Mouse (Mus musculus): ENCODE data around the gene D6Wsu163e. TPM values are rescaled to one million over a fixed set of nuclear protein-coding genes. Genes with fewer than 3 reads are reported as not detected.

D6Wsu163e gene
- polyA plus RNA-seq, 1 experiment from 2014 or later, result 14.9 TPM

- WGBS, result 78% methylated on average over 26 of the region's 26 CpGs
- no peak for DNase-seq (ENCODE audit: low spot score)
- H3K36me3 ChIP-seq, result no peaks in the 10 kb centered on the region
Observed at GRCm38 (mm10) chr6:127014906-127015770, 75.4 kb downstream of the D6Wsu163e start, which contains the start of gene Fgf6. TSS of gene Fgf6 (plus strand) at chr6:127015586.

GRCm38 (mm10) chr6:127019254-127019653 is 79.5 kb downstream of the D6Wsu163e start:
- Histone ChIP-seq H3K36me3 (no peaks in the 10 kb centered on the region), H3K27ac (peak overlapping the region; percentile 37; the same call in 1 of the 2 replicates), H3K4me3 (0 out of 2 replicates have a peak overlapping the region, but pooled peaks have one; percentile 13), H3K4me1 (peaks cover 19% of the 10 kb centered on the region), H3K9me3 (replicated peaks) (no peaks in the 10 kb centered on the region), H3K27me3 (ENCODE audit: low read depth, poor library complexity, severe bottlenecking) (peaks cover 57% of the 10 kb centered on the region)
- DNase-seq (ENCODE audit: low spot score), result no peak
- 3% methylated on average over 6 of the region's 6 CpGs for WGBS

More at GRCm38 (mm10) chr6:127014906-127015770, 75.4 kb downstream of the D6Wsu163e start, which contains the start of gene Fgf6:
- H3K9me3 ChIP-seq (replicated peaks), result no peaks in the 10 kb centered on the region
- peaks cover 13% of the 10 kb centered on the region for H3K4me1 ChIP-seq
- H3K27me3 ChIP-seq (ENCODE audit: low read depth, poor library complexity, severe bottlenecking), result peaks cover 29% of the 10 kb centered on the region; the same call in 1 of the 2 replicates
- H3K4me3 ChIP-seq, result no peak within 1 kb of the TSS
- H3K27ac ChIP-seq, result no peak within 1 kb of the TSS

- H3K4me1 ChIP-seq, result peaks cover 19% of the 10 kb centered on the region
- peaks cover 57% of the 10 kb centered on the region for H3K27me3 ChIP-seq (ENCODE audit: low read depth, poor library complexity, severe bottlenecking)
- no peak overlapping the region for H3K27ac ChIP-seq
- H3K4me3 ChIP-seq, result no peak overlapping the region
- WGBS, result 12% methylated on average over 13 of the region's 13 CpGs
- H3K9me3 ChIP-seq (replicated peaks), result no peaks in the 10 kb centered on the region
- no peak for DNase-seq (ENCODE audit: low spot score)
- no peaks in the 10 kb centered on the region for H3K36me3 ChIP-seq
Observed at GRCm38 (mm10) chr6:127020431-127020830, 80.7 kb downstream of the D6Wsu163e start.

- Histone ChIP-seq H3K4me1 (peaks cover 9% of the 10 kb centered on the region), H3K9me3 (replicated peaks) (no peaks in the 10 kb centered on the region), H3K4me3 (no peak overlapping the region), H3K27me3 (ENCODE audit: low read depth, poor library complexity, severe bottlenecking) (peaks cover 31% of the 10 kb centered on the region), H3K36me3 (no peaks in the 10 kb centered on the region), H3K27ac (no peak overlapping the region)
- DNase-seq (ENCODE audit: low spot score), result no peak
- 79% methylated on average over 7 of the region's 7 CpGs for WGBS
Observed at GRCm38 (mm10) chr6:127024836-127025235, 85.1 kb downstream of the D6Wsu163e start.

Other genes starting within 250 kb of the D6Wsu163e start
- gene Kcna6, start 199.3 kb upstream of the D6Wsu163e start, polyA plus RNA-seq (2016; fragmentation: Nextera tagmentation; extraction: Ambion mirVana), result 4.3 and 6.8 TPM in 2 replicates
- 195 and 206 TPM in 2 replicates for gene Ndufa9, start 90.8 kb upstream of the D6Wsu163e start, polyA plus RNA-seq (2016; fragmentation: Nextera tagmentation; extraction: Ambion mirVana)
- 0.05 TPM in 1 of 2 replicates, not detected in the other for gene Akap3, start 86.9 kb upstream of the D6Wsu163e start, polyA plus RNA-seq (2016; fragmentation: Nextera tagmentation; extraction: Ambion mirVana)
- not detected in 2 replicates for gene Dyrk4, start 18.1 kb upstream of the D6Wsu163e start, polyA plus RNA-seq (2016; fragmentation: Nextera tagmentation; extraction: Ambion mirVana)
- 81.2 and 90.7 TPM in 2 replicates for gene Rad51ap1, start 375 bp upstream of the D6Wsu163e start, polyA plus RNA-seq (2016; fragmentation: Nextera tagmentation; extraction: Ambion mirVana)
- gene Fgf6, start 75.6 kb downstream of the D6Wsu163e start, polyA plus RNA-seq (2016; fragmentation: Nextera tagmentation; extraction: Ambion mirVana), result not detected in 2 replicates
- not detected in 2 replicates for gene Fgf23, start 132.9 kb downstream of the D6Wsu163e start, polyA plus RNA-seq (2016; fragmentation: Nextera tagmentation; extraction: Ambion mirVana)
- gene Tigar, start 169.6 kb downstream of the D6Wsu163e start, polyA plus RNA-seq (2016; fragmentation: Nextera tagmentation; extraction: Ambion mirVana), result 4.7 and 5.1 TPM in 2 replicates
- 609 and 799 TPM in 2 replicates for gene Ccnd2, start 212.2 kb downstream of the D6Wsu163e start, polyA plus RNA-seq (2016; fragmentation: Nextera tagmentation; extraction: Ambion mirVana)

All from limb, embryonic 10.5 days (tissue).